Mouse (Mus musculus) 416B (cell line): ENCODE data around the gene Slc25a35.
"Not testable (repeated sequence)": the region's sequence is repeated elsewhere in the genome, so short reads cannot be mapped to it uniquely, and the experiment has no call there.

Experiments
- DNase-seq: peaks from one replicate; pipeline ENCODE4 v3.0.0; 2011; ENCODE audit warnings: low read depth

Gene Slc25a35

DNA sequence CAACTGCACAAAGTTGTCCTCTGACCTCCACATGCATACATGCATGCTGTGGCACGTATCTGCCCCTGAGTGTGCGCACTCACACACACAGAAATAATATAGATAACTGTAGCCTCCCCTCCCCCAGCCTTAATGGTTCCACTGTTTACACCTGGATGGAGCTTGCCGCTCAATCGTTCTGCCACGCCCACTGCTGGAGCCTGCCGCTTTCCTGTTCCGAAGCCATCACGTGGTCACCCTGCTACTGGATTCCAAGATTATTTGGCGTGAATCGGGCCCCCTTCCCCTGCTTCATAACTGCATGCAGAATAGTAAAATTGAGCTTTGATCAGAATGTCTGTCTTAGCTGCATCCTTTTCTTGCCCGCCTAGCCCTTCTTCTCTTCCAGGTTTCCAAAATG is 5.8 kb upstream of the Slc25a35 start:
- DNase-seq = not testable (repeated sequence)

GRCm38 (mm10) chr11:68963405-68963804 is 4.5 kb upstream of the Slc25a35 start:
- no peak for DNase-seq

GRCm38 (mm10) chr11:68965050-68965449 is 2.9 kb upstream of the Slc25a35 start:
- peak; percentile 35 for DNase-seq

DNA sequence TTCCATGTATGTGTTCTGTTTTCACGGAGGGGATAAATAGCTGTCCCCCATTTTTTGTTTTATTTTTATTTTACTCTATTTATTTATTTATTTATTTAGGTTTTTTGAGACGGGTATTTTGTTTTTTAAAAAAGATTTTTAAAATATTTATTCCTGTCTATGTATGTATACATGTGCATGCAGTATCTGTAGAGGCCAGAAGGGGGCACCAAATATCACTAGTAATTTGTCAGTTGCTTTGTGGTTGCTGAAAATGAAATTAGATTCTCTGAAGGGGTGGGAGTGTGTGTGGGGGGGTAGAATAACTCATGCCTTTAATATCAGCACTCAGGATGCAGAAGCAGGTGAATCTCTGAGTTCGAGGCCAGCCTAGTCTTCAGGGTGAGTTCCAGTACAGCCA is 2.1 kb upstream of the Slc25a35 start:
- peak; percentile 88 for DNase-seq

- DNase-seq = no peak
Observed at GRCm38 (mm10) chr11:68966554-68966953, 1.4 kb upstream of the Slc25a35 start.

GRCm38 (mm10) chr11:68968752-68969151 is 821 bp downstream of the Slc25a35 start:
- no peak for DNase-seq

GRCm38 (mm10) chr11:68970232-68970631 is 2.3 kb downstream of the Slc25a35 start:
- DNase-seq = no peak

- DNase-seq = not testable (repeated sequence)
Observed at GRCm38 (mm10) chr11:68973250-68974058, 5.5 kb downstream of the Slc25a35 start.

- no peak for DNase-seq
Observed at GRCm38 (mm10) chr11:68974059-68974450, 6.1 kb downstream of the Slc25a35 start.

DNA sequence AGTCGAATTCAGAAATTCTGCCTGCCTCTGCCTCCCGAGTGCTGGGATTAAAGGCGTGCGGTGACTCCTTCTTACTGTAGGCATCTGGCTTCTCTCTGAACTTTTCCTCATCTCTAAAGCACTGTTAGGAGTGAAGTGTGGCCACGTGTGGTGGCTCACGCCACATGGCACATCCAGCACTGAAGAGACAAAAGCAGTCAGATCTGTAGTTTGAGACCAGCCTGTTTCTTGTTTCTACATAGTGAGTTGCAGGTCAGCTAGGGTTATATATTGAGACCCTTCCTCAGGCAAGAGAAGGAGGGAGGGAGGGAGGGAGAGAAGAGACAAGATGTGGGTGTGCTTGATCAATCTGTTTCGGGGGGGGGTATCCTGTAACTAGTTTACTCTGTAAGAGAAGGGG is 7.2 kb downstream of the Slc25a35 start, which contains the start of gene Rangrf:
TSS of gene Rangrf (minus strand) at position 101 of the 400 bp plus-strand sequence.
- DNase-seq = no peak

- DNase-seq = no peak
Observed at GRCm38 (mm10) chr11:68975601-68976000, 7.7 kb downstream of the Slc25a35 start.

DNA sequence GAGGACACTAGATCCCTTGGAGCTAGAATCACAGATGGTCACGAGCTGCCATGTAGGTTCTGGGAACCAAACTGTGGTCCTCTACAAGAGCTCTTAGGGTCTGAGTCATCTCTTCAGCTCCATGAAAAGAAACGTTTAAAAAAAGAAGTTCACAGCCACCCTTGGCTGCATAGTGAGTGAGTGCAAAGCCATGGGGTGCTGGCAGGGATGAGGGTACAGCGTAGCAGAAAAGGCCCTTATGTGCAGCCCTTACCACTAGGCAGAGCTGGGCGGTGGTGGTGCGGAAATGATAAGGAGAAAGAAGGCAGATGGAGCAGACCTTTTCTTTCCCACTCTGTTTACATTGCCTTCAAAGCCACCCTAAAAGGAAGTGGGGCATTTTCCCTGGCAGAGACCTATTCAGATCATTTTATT is 11.4 kb downstream of the Slc25a35 start:
- peak; percentile 90 for DNase-seq

DNA sequence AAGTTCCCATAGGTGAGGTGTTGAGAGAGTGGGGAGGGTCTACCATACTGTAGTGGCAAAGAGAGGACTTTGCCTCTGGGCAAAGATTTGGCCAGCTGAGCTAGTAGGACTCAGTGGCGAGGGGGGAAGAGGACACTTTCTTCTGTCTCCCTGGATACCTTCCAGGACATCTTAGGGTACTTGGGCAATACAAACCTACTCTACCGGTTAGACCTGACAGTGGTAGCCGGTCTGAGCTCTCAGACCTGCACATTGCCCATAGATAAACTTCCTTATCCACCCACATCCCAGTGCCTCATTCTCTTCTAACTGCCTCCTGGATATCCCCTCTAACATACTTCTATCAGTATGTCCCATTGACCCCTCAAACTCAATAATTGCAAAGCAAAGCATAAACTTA is 13.0 kb downstream of the Slc25a35 start:
- no peak for DNase-seq

DNA sequence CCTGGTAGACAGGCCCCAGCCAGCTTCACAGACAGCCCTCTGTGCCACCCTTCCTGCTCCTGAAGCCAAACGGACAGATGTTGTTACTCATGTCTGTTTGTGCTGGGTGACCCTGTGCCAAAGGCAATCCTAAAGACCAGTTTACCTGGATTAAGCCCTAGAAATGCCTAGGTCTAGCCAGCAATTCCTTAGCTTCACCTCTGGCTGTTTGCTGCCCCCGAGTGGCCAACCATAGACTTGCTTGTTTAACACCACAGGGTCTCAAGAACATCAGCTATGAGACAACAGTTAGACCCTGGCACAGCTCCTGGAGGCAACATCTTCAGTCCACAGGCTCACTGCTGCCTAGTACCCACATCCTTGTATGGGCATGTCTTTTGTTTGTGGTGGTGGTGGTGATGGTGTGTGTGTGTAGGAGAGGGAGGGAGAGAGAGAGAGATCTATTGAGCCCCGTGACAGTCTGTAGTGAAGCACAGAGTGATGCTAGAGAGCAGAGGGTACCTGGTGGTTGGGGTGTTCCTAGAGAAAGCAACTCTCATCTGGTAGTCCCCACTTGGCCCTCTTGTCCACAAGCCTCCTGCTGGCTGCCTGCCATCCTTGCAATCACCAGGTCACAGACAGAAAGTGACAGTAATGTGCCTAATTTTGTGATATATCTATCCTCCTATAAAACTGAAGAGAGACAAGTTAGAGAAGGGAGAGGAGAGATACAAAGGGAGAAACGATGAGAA is 14.9 kb downstream of the Slc25a35 start:
- DNase-seq = peak; percentile 81

DNA sequence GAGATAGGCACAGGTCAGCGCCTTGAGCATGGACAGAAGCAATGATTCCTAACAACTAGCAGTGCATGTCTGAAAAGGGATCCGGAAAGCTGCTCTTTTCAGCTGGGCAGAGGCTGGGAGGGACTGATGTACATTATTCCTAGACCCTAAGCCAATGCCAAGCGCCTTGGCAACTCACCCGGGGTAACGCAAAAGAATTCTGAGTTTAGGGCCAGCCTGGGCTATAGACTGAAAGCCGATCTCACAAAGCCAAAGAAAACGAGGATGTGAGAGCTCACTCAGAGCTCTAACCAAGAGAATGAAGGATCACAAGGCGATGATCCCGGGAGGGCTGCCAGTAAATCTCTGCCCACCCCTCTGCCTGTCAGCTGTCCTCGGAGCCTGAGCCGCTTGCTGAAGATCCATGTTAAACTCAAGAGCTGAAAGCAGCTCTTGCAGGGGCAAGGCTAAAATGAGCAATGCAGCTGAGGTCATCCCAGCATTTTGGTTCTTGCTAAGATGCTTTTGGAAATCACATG is 19.5 kb downstream of the Slc25a35 start:
- no peak for DNase-seq

DNA sequence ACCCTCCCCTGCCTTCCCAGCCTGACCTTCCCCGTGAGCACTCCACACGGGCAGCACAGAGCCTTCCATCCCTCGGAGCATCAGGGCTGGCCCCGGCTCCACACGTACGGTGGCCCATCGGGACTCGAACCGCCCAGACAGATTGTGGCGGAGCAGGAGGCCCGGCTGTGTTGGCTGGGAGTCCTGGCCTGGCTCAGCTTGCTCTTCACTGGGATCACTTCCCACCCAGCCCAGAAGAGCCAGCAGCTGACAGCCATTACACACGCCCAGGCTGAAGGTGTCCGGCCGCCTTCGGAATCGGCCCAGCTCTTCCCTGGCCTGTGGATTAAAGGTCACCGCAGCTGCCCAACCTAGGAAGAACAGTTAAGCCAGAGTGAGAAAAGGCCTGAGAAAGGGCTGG is 20.4 kb downstream of the Slc25a35 start:
- no peak for DNase-seq

DNA sequence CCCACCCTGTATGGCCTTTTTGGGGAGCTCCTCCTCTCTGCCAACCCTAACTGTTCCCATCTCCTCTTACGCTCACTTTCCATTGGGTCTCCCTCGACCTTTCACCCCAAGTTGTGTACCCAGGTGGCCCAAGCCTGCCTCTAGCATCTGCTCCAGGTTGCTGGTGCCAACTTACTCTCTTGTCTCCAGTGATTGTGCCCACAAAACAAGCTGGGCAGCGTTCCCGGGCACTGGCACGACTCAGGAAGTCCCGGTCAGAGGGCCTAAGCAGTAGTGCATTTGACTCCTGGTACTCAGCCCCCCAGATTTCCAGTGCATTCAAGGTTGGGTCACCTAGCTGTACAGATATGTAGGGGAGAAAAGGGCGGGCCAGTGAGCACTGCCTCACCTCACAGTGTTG is 25.2 kb downstream of the Slc25a35 start:
- DNase-seq = no peak

GRCm38 (mm10) chr11:68994377-68994776 is 26.4 kb downstream of the Slc25a35 start:
- no peak for DNase-seq

- DNase-seq = no peak
Observed at GRCm38 (mm10) chr11:68997080-68997479, 29.1 kb downstream of the Slc25a35 start.

GRCm38 (mm10) chr11:69002782-69003181 is 34.9 kb downstream of the Slc25a35 start:
- DNase-seq = not testable (repeated sequence)

GRCm38 (mm10) chr11:69003592-69003991 is 35.7 kb downstream of the Slc25a35 start:
- peak; percentile 59 for DNase-seq

DNA sequence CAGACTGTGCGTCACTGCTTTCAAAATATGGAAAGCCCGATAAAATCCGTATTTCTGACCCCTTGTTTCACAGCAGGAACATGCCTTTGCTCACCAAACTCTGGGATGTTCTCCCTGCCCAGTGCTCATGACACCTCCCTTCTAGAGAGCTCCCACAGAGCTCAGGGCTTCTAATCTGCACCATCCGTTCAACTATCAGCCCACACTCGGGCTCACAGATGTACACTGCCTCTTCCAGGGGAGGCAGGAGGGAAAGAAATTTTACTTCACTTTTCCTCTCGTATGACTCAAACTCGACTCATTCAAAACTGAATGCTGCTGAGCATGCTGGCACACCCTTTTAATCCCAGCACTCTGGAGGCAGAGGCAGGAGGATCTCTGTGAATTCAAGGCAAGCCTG is 37.3 kb downstream of the Slc25a35 start:
- peak; percentile 39 for DNase-seq

DNA sequence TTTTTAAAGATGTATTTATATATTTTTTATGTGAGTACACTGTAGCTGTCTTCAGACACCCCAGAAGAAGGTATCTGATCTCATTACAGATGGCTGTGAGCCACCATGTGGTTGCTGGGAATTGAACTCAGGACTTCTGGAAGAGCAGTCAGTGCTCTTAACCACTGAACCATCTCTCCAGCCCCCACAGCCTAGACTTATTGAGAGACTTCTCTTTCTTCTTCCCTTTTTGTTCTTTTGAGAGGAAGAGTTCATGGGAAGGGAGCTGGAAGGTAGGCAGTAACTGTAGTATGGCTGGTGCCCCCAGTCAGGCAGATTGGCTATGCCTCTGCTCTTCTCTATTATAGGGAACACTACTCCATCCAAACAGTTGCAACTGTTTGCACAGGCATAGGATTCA is 38.6 kb downstream of the Slc25a35 start:
- DNase-seq = not testable (repeated sequence)
